Mouse (Mus musculus) liver, embryonic 14.5 days (tissue): ENCODE measurements at regions not wholly inside any gene's neighbourhood (a gene's known extent, or its start where the extent isn't known, plus 50 kb on each side); places are given as distances from the start of the nearest gene placed in this dataset.
"Not testable (repeated sequence)": the region's sequence is repeated elsewhere in the genome, so short reads cannot be mapped to it uniquely, and the experiment has no call there.

Source experiments
- ATAC-seq: fragments of 200-750 bp; cut with Nextera tagmentation; 2 replicates; pipeline ENCODE4 v1.8.0; 2017; ENCODE audit warnings: moderate number of reproducible peaks, mild to moderate bottlenecking, moderate library complexity; ENCODE audit not compliant: insufficient read depth
- DNase-seq, 3 experiments: peaks; one replicate each; pipeline ENCODE4 v3.0.0-alpha.2; 2012 to 2013; ENCODE audit warnings: low read depth in 3 of 3, low spot score in 3 of 3
- H3K27ac ChIP-seq: fragments of 300-500 bp; sonication (generic); 2 replicates; pipeline ENCODE4 v1.5.1; 2014; ENCODE audit warnings: moderate library complexity, mild to moderate bottlenecking, control low read depth, inconsistent platforms
- H3K27me3 ChIP-seq: fragments of 300-500 bp; sonication (generic); 2 replicates; pipeline ENCODE4 v1.6.1; 2014; ENCODE audit warnings: mild to moderate bottlenecking, low read length, moderate library complexity; ENCODE audit not compliant: control insufficient read depth, insufficient read depth
- H3K36me3 ChIP-seq: fragments of 300-500 bp; sonication (generic); replicated peaks from 2 replicates; pipeline ENCODE4 v1.6.1; 2014; ENCODE audit warnings: low read depth; ENCODE audit not compliant: control insufficient read depth, insufficient read depth
- H3K4me1 ChIP-seq, 2 experiments: fragments of 200-500 bp in 1 of 2; fragments of 300-500 bp in 1 of 2; sonication (generic) in 1 of 2; replicated peaks; 2 replicates each; pipeline ENCODE4 v1.6.1; 2012 to 2014; ENCODE audit warnings: antibody characterized with exemption in 1 of 2, inconsistent platforms in 1 of 2, low read length in 1 of 2; ENCODE audit not compliant: control insufficient read depth in 2 of 2, insufficient read depth in 2 of 2
- H3K4me2 ChIP-seq: fragments of 300-500 bp; sonication (generic); 2 replicates; pipeline ENCODE4 v1.6.1; 2014; ENCODE audit warnings: low read depth, mild to moderate bottlenecking, control low read depth, moderate library complexity
- H3K4me3 ChIP-seq, 2 experiments: fragments of 200-500 bp in 1 of 2; fragments of 300-500 bp in 1 of 2; sonication (generic) in 1 of 2; 2 replicates each; pipeline ENCODE4 v1.5.1; 2012 to 2014; ENCODE audit warnings: low read depth in 2 of 2, low read length in 2 of 2, mild to moderate bottlenecking in 2 of 2, control low read depth in 1 of 2, inconsistent platforms in 1 of 2, moderate library complexity in 1 of 2; ENCODE audit not compliant: insufficient read depth in 1 of 2
- H3K9ac ChIP-seq: fragments of 300-500 bp; sonication (generic); replicated peaks from 2 replicates; pipeline ENCODE4 v1.6.1; 2014; ENCODE audit warnings: mild to moderate bottlenecking, control low read depth, moderate library complexity
- H3K9me3 ChIP-seq: fragments of 300-500 bp; sonication (generic); 2 replicates; pipeline ENCODE4 v1.6.1; 2016; ENCODE audit warnings: low read length, mixed read lengths; ENCODE audit not compliant: control insufficient read depth
- CTCF ChIP-seq: IDR thresholded peaks from 2 replicates; pipeline ENCODE4 v1.5.1; 2016; ENCODE audit warnings: antibody characterized with exemption, low read depth, control low read depth
- EP300 ChIP-seq: IDR thresholded peaks from 2 replicates; pipeline ENCODE4 v1.6.1; 2016; ENCODE audit warnings: antibody characterized with exemption, low read depth
- WGBS: fragments of 180-500 bp; shearing (Covaris S2); extraction: QIAGEN DNeasy Blood & Tissue Kit; methylation state at CpG from one replicate; pipeline ENCODE4 v1.1.7; 2014; ENCODE audit not compliant: insufficient replicate concordance; 5-methylcytosine and 5-hydroxymethylcytosine counted together

DNA sequence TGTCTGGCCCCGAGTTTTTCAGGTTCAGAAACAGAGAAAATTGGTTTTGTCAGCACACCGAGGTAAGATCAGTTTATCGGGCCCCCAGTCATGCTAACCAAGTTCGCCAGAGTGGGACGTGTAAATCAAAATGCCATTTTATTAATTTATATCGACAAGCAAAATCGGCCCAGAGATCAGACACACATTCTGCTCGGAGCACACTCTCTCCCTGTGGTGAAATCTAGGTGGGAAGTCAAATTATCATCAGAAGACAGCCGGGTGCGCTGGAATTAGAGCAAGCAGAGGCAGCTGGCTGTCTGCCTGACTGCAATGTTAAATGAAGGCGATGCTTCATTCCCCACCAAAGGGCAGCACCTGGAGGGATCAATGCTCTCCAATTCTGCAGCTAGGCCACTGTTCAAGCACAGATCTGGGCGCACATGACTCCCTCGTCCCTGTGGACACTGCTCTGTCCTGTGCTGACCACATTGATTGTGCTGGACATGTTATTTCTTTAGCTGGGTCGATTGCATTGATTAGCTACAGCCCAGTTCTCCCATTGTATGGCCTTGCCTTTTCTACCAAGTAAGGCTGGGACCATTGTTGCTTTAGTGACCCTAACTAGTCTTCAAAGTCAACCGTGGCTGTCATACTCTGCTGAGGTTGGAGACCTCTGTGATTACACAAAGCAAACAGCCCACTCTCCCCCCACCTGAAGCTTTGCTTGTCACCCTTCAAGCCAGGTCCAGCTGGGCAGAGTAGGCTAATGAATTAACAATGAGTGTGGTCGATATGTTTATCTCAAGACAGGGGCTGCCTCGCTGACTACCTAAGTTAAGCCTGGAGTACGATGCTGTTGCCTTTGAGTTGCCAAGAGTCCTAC, 677.0 kb upstream of the Gm19410 start:
- H3K27me3 ChIP-seq = no peaks in the 10 kb centered on the region
- DNase-seq = no peak
- H3K4me2 ChIP-seq = no peak overlapping the region
- no peak for ATAC-seq
- 59% methylated on average over 18 of the region's 18 CpGs for WGBS
- TF ChIP-seq CTCF = no peak
- no peak for TF ChIP-seq EP300
- no peak overlapping the region for H3K9ac ChIP-seq
- no peaks in the 10 kb centered on the region for H3K9me3 ChIP-seq
- H3K4me1 ChIP-seq = no peaks in the 10 kb centered on the region
- H3K4me3 ChIP-seq = no peak overlapping the region
- H3K36me3 ChIP-seq = no peaks in the 10 kb centered on the region
- H3K27ac ChIP-seq = no peak overlapping the region

- H3K9me3 ChIP-seq = no peaks in the 10 kb centered on the region
- H3K4me1 ChIP-seq = no peaks in the 10 kb centered on the region
- TF ChIP-seq EP300 (no peak), CTCF (no peak)
- ATAC-seq (no peak), DNase-seq (no peak)
- H3K27ac ChIP-seq = no peak overlapping the region
- H3K4me2 ChIP-seq = no peak overlapping the region
- no peaks in the 10 kb centered on the region for H3K36me3 ChIP-seq
- H3K4me3 ChIP-seq = no peak overlapping the region
- H3K27me3 ChIP-seq = no peaks in the 10 kb centered on the region
- H3K9ac ChIP-seq = no peak overlapping the region
- 73% methylated on average over 8 of the region's 8 CpGs for WGBS
These were observed 676.1 kb upstream of the Gm19410 start for GRCm38 (mm10) chr8:35089519-35089918.

DNA sequence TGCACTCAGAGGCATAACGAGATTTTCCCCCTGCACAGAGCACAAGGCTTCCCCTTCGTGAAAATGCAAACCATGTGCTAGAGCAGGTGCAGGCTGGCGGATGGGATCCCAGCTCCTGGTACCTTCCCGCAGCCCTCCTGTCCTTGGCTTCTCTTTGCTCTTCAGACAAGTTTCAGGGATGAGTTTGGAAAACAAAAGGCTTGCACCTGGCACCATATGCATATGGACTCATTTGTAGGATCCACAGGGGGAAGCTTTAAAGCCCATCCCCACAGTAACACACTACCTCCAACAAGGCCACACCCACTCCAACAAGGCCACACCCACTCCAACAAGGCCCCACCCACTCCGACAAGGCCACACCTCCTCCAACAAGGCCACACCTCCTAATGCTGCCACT, 663.9 kb upstream of the Gm19410 start:
- DNase-seq (no peak), ATAC-seq (no peak)
- no peak overlapping the region for H3K9ac ChIP-seq
- H3K27me3 ChIP-seq = no peaks in the 10 kb centered on the region
- no peaks in the 10 kb centered on the region for H3K36me3 ChIP-seq
- H3K9me3 ChIP-seq = no peaks in the 10 kb centered on the region
- no peak overlapping the region for H3K4me3 ChIP-seq
- WGBS = 58% methylated on average over 5 of the region's 5 CpGs
- no peak for TF ChIP-seq CTCF
- no peak for TF ChIP-seq EP300
- H3K27ac ChIP-seq = no peak overlapping the region
- no peak overlapping the region for H3K4me2 ChIP-seq
- H3K4me1 ChIP-seq = 0 out of 4 replicates have a peak, but pooled peaks cover 0 to 2% of the 10 kb centered on the region in 2 experiments

DNA sequence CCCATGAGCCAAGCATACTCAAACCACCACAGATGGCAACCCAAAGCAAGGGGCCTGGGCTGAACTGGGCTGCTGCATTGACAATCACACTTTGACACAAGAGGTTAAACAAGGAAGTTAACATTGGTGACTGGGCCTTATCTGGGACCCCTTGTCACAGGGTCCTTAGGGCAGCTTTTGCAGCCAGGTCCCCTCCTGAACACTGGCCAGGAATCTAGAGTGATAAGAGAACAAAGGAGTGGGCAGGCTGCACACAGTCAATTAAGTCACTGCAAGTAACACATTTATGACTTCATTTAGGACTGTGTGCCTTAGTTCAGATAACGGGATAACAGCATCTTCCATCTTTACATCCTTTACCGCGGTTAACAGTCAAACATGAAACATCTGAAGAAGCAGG, 663.5 kb upstream of the Gm19410 start:
- not testable (repeated sequence) for DNase-seq, H3K4me1 ChIP-seq, H3K9me3 ChIP-seq, H3K27ac ChIP-seq, H3K4me3 ChIP-seq, ATAC-seq, H3K4me2 ChIP-seq, H3K9ac ChIP-seq, H3K36me3 ChIP-seq, H3K27me3 ChIP-seq
- 40% methylated on average over 3 of the region's 3 CpGs for WGBS

DNA sequence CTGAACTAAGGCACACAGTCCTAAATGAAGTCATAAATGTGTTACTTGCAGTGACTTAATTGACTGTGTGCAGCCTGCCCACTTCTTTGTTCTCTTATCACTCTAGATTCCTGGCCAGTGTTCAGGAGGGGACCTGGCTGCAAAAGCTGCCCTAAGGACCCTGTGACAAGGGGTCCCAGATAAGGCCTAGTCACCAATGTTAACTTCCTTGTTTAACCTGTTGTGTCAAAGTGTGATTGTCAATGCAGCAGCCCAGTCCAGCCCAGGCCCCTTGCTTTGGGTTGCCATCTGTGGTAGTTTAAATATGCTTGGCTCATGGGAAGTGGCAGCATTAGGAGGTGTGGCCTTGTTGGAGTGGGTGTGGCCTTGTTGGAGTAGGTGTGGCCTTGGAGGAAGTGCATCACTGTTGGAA, 661.1 kb upstream of the Gm19410 start:
- not testable (repeated sequence) for H3K4me2 ChIP-seq, ATAC-seq

More for the DNA sequence above, 661.1 kb upstream of the Gm19410 start:
- H3K9ac ChIP-seq, H3K27ac ChIP-seq, H3K4me3 ChIP-seq, H3K36me3 ChIP-seq, H3K27me3 ChIP-seq, H3K4me1 ChIP-seq, H3K9me3 ChIP-seq, DNase-seq: not testable (repeated sequence)
